16 mouse cellular contexts compared by ENCODE assay signal in the genomic region with DNA sequence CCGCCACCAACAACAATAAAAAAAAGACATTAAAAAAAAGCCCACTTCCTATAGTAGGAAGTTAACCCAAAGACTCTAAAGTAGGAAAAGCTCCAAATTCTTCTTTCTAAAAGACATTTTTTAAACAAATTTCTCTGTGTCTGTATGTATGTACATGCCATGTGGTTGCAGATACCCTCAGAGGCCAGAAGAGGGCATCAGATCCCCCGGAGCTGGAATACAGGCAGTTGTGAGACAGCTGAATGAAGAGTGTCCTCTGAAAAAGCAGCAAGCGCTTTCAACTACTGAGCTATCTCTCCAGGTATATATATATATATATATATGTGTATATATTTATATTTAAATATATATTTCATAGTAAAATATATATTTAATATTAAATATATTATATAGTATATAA. TPM values are rescaled to one million over a fixed set of nuclear protein-coding genes. Genes with fewer than 3 reads are reported as not detected.
DNase-seq lines count a peak whose midpoint lies in the region; ATAC-seq and TF ChIP-seq lines count a peak whose summit lies in the region.
"Had no signal": no experiment of that assay in that cellular context is flagged by ENCODE, and none has a peak within 500 bp of the region (broad histone marks: within the 10 kb centered on the region; RNA-seq: fewer than 3 reads in every experiment).

No protein-coding gene starts in this region.

- no peak overlapping the region for H3K4me2 ChIP-seq in hindbrain, postnatal 0 days (ENCODE audit: low read depth, low read length)
- no peak overlapping the region for H3K4me2 ChIP-seq in hindbrain, embryonic 13.5 days
- H3K4me2 ChIP-seq: heart, embryonic 15.5 days; intestine, embryonic 15.5 days had no signal

- TF ChIP-seq CTCF in hindbrain, postnatal 0 days (IDR thresholded peaks at IDR 0.05; ENCODE audit: low read depth): peak; percentile 56

- ATAC-seq in hindbrain, postnatal 0 days: no peak
- no peak for ATAC-seq in hindbrain, embryonic 13.5 days (ENCODE audit: low FRiP score)
- ATAC-seq: intestine, embryonic 15.5 days had no signal

- DNase-seq in hindbrain, postnatal 0 days (ENCODE audit: low spot score): peak; percentile 62
- peak; percentile 47 for DNase-seq in retina, postnatal 1 day
- DNase-seq in retina, embryonic 14.5 days (ENCODE audit: low spot score): no peak
- DNase-seq in brain, adult 2 months (ENCODE audit: low read depth, low spot score): peak; percentile 40
- DNase-seq in adrenal gland, adult 2 months: no peak
- no peak for DNase-seq in urinary bladder, adult 18-20 months (ENCODE audit: low spot score in 2 of 2)
- DNase-seq in gastrocnemius, adult 18-20 months (ENCODE audit: low spot score): no peak
- DNase-seq: adrenal gland, postnatal 25 days; layer of hippocampus, adult 9-11 months; spleen, adult 18-20 months had no signal

- H3K27me3 ChIP-seq in hindbrain, postnatal 0 days (ENCODE audit: insufficient read depth, low read length): no peaks in the 10 kb centered on the region
- no peaks in the 10 kb centered on the region for H3K27me3 ChIP-seq in hindbrain, embryonic 13.5 days
- H3K27me3 ChIP-seq: intestine, embryonic 15.5 days had no signal

- no peaks in the 10 kb centered on the region for H3K4me1 ChIP-seq in hindbrain, postnatal 0 days (ENCODE audit: insufficient read depth, low read length)
- H3K4me1 ChIP-seq in hindbrain, embryonic 13.5 days (replicated peaks): 0 out of 2 replicates have a peak, but pooled peaks cover 9% of the 10 kb centered on the region
- H3K4me1 ChIP-seq: heart, embryonic 15.5 days had no signal

- no peak overlapping the region for H3K4me3 ChIP-seq in hindbrain, postnatal 0 days (ENCODE audit: low read length)
- no peak overlapping the region for H3K4me3 ChIP-seq in hindbrain, embryonic 13.5 days
- H3K4me3 ChIP-seq: erythroblast, embryonic 14.5 days; heart, embryonic 15.5 days; intestine, embryonic 15.5 days; myocyte had no signal

- no peak overlapping the region for H3K27ac ChIP-seq in hindbrain, postnatal 0 days
- H3K27ac ChIP-seq in hindbrain, embryonic 13.5 days: no peak overlapping the region
- H3K27ac ChIP-seq: heart, embryonic 15.5 days; intestine, embryonic 15.5 days; macrophage had no signal

- no peaks in the 10 kb centered on the region for H3K9me3 ChIP-seq in hindbrain, postnatal 0 days (ENCODE audit: low read length)
- no peaks in the 10 kb centered on the region for H3K9me3 ChIP-seq in hindbrain, embryonic 13.5 days
- H3K9me3 ChIP-seq: heart, embryonic 15.5 days; intestine, embryonic 15.5 days had no signal

- H3K9ac ChIP-seq in hindbrain, postnatal 0 days (replicated peaks; ENCODE audit: low read length): no peak overlapping the region
- no peak overlapping the region for H3K9ac ChIP-seq in hindbrain, embryonic 13.5 days
- H3K9ac ChIP-seq: heart, embryonic 15.5 days; intestine, embryonic 15.5 days had no signal

- 89% methylated on average over 3 of the region's 3 CpGs for WGBS in hindbrain, postnatal 0 days
- WGBS in hindbrain, embryonic 13.5 days: 82% methylated on average over 3 of the region's 3 CpGs

- H3K36me3 ChIP-seq in hindbrain, postnatal 0 days (ENCODE audit: insufficient read depth, low read length): no peaks in the 10 kb centered on the region
- no peaks in the 10 kb centered on the region for H3K36me3 ChIP-seq in hindbrain, embryonic 13.5 days
- H3K36me3 ChIP-seq: heart, embryonic 15.5 days; intestine, embryonic 15.5 days had no signal

RNA-seq across cellular contexts. Expression of a gene that starts 31.1 kb away (rescaled TPM):
- total RNA-seq in hindbrain, postnatal 0 days (2014; rRNA removed): 38.1 and 38.3 TPM in 2 replicates
- 21.8 and 22.5 TPM in 2 replicates for polyA plus RNA-seq in hindbrain, postnatal 0 days (2015; fragmentation: Nextera tagmentation; extraction: Ambion mirVana)
- 15.4 and 15.7 TPM in 2 replicates for polyA plus RNA-seq in hindbrain, embryonic 13.5 days (2015; fragmentation: Nextera tagmentation; extraction: Ambion mirVana)
- total RNA-seq in adrenal gland, adult 2 months (2021): under 1 TPM; 0.55 to 0.63 TPM
- polyA plus RNA-seq in adrenal gland, adult 2 months (2012; rRNA removed): 0.04 and 0.10 TPM in 2 replicates
- not detected for total RNA-seq in gastrocnemius, adult 18-20 months (2021)
- polyA plus RNA-seq: erythroblast, embryonic 14.5 days; macrophage; myocyte had no signal

Comparison
In these comparisons a context has a peak if more than half of its experiments do, and no peak if none do; other contexts are left out.
1. DNase-seq: peak in hindbrain, postnatal 0 days (single experiment), retina, postnatal 1 day (single experiment) and brain, adult 2 months (single experiment); none in retina, embryonic 14.5 days (single experiment), adrenal gland, adult 2 months (single experiment), urinary bladder, adult 18-20 months (0 of 2) and gastrocnemius, adult 18-20 months (single experiment).
2. RNA of a gene that starts 31.1 kb away (total RNA-seq): 38.1 to 38.3 TPM in hindbrain, postnatal 0 days; 0.55 to 0.63 TPM in adrenal gland, adult 2 months and not detected in gastrocnemius, adult 18-20 months; every median in the first group is over 10 times any median in the second.